Mouse (Mus musculus): ENCODE results near the gene Cblb. TPM values are rescaled to one million over a fixed set of nuclear protein-coding genes. Genes with fewer than 3 reads are reported as not detected.

Cblb gene
- polyA plus RNA-seq, 1 experiment, result 12.2 TPM

DNA sequence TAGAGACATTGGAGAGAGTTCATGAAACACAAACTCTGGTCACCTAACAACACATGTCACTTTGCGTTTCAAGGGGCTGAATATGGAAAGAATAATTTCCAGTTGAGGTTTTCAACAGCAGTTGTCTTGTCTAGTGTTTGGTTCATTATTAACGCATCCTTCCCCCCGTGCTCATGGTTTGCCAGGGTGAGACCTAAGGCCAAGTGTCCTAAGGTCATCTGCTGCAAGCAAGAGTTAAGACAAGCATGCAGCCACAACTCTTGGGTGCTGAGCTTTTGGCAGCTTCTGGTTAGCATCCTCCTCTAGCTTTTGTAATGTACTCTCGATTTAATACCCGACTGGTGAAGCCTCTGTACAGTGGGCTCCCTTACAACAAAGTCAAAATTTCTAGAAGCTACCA, 159.7 kb downstream of the Cblb start:
- no peak for TF ChIP-seq POLR2A (IDR thresholded peaks at IDR 0.05; ENCODE audit: extremely low read depth, insufficient read depth, low read length)
- TF ChIP-seq CTCF (IDR thresholded peaks at IDR 0.05; ENCODE audit: extremely low read depth, insufficient read depth, low read length), result no peak
- Histone ChIP-seq H3K4me1 (ENCODE audit: control insufficient read depth, insufficient read depth, low read length) (no peaks in the 10 kb centered on the region), H3K4me3 (ENCODE audit: insufficient read depth, low read length) (no peak overlapping the region), H3K27ac (ENCODE audit: insufficient read depth, low read length) (no peak overlapping the region)

DNA sequence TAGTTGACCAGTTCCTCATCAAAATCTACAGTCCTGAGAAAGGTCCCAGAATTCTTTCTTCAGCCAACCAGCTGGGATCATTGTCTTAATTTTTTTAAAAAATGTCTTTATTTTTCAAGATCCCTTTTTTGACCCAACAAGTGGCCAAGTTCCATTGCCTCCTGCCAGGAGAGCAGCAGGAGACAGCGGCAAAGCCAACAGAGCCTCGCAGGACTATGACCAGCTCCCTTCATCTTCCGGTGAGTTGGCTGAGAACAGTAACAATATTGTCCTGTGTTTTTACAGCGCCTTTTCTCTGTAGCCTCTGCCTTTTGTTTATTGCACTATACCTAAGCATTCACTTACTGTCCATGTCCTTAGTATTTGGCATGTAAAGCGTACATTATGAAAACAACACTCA, 163.0 kb downstream of the Cblb start:
- H3K4me1 ChIP-seq (ENCODE audit: control insufficient read depth, insufficient read depth, low read length), result no peaks in the 10 kb centered on the region
- no peak overlapping the region for H3K27ac ChIP-seq (ENCODE audit: insufficient read depth, low read length)
- no peak for TF ChIP-seq POLR2A (IDR thresholded peaks at IDR 0.05; ENCODE audit: extremely low read depth, insufficient read depth, low read length)
- no peak for TF ChIP-seq CTCF (IDR thresholded peaks at IDR 0.05; ENCODE audit: extremely low read depth, insufficient read depth, low read length)
- H3K4me3 ChIP-seq (ENCODE audit: insufficient read depth, low read length), result no peak overlapping the region

DNA sequence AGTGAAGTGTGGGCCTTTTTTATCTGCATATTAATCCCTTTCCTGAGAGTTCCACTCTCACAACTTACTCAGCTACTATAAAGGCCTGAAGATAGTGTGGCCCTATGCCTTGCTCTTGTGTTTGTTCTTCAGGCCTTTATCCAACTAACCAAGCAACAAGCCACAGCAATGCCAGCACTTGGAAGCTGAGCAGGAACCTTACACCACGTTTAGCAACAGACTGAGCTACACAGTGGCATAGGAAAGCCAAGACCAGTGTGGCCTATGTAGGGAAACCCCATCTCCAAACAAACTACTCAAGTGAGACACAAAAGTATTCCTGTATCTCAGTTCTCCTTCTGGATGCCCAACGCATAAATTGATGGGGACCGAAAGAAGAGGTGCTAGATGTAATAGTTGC, 163.8 kb downstream of the Cblb start:
- Histone ChIP-seq H3K4me1 (ENCODE audit: control insufficient read depth, insufficient read depth, low read length) (no peaks in the 10 kb centered on the region), H3K4me3 (ENCODE audit: insufficient read depth, low read length) (no peak overlapping the region), H3K27ac (ENCODE audit: insufficient read depth, low read length) (no peak overlapping the region)
- TF ChIP-seq POLR2A (IDR thresholded peaks at IDR 0.05; ENCODE audit: extremely low read depth, insufficient read depth, low read length) (no peak), CTCF (IDR thresholded peaks at IDR 0.05; ENCODE audit: extremely low read depth, insufficient read depth, low read length) (no peak)

DNA sequence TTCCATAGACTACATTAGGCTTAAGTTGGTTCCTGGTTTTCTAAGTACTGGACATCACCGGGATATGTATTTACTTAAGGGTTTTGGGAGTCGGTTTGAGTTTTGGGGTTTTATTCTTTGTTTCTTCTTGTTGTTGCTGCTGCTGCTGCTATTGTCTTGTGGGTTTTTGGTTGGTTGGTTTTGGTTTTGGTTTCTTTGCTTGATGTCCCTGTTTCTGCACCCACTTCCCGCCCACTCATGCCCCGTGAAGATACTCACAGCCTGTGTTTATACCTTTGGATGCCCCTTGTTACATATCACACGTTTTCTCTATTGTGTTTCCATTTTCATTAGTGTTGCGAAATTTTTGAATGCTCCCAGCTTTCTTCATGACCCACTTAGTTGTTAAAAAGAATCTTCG, 169.1 kb downstream of the Cblb start:
- no peaks in the 10 kb centered on the region for H3K4me1 ChIP-seq (ENCODE audit: control insufficient read depth, insufficient read depth, low read length)
- H3K4me3 ChIP-seq (ENCODE audit: insufficient read depth, low read length), result no peak overlapping the region
- no peak overlapping the region for H3K27ac ChIP-seq (ENCODE audit: insufficient read depth, low read length)
- no peak for TF ChIP-seq POLR2A (IDR thresholded peaks at IDR 0.05; ENCODE audit: extremely low read depth, insufficient read depth, low read length)
- no peak for TF ChIP-seq CTCF (IDR thresholded peaks at IDR 0.05; ENCODE audit: extremely low read depth, insufficient read depth, low read length)

DNA sequence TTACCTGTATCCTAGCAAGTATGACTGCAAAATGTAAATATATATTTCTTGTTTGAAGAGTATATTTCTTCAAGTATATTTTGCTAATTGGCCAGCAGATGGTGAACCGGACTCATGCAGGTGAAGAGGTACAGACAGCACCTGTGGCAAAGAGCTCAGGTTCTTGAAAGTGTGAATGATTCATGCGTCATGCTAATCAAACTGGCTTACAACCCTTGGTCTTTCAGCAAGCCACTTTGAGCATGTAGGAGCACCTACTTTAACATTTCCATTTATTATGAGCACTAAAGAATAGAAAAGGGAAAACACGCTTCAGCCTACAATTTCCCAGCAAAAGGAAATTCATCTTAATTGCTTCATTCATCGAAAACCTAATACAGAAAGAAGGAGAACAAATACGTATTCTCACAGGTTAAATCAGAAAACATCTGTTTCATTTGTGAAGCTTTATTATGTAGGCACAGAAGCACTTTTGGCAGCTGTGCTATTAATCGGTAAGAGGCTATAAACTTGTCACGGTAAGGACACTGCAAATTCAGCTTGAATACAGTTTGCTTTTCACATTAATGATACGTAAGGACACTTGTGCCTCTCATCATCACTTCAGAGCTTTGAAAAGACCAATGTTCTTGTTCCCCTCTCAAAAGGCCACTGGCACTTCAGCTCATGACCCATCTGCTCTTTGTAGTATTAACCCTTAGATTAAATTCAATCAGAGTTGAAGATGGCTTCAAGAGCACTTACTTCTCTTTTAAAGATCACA, 180.0 kb downstream of the Cblb start:
- H3K4me1 ChIP-seq (ENCODE audit: control insufficient read depth, insufficient read depth, low read length), result no peaks in the 10 kb centered on the region
- no peak overlapping the region for H3K27ac ChIP-seq (ENCODE audit: insufficient read depth, low read length)
- no peak overlapping the region for H3K4me3 ChIP-seq (ENCODE audit: insufficient read depth, low read length)
- TF ChIP-seq POLR2A (IDR thresholded peaks at IDR 0.05; ENCODE audit: extremely low read depth, insufficient read depth, low read length), result no peak

DNA sequence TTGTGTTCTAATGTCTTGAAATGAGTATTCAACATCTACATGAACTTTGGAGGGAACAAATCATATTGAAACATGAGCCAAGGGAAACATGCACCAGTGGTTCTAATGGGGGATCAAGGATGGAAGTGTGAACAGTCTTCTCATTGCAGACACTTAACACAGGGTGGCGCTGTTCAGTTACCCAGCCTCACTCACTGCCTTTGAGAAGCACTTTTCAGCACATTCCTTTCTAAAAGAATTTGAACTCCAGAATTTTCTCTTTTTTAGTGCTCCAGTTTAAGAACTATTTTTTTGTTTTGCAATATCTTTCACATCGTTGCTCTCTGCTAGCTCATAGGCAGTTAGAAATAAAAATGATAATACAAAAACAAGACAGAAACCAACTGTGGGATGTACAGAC, 188.0 kb downstream of the Cblb start:
- Histone ChIP-seq H3K4me1 (ENCODE audit: control insufficient read depth, insufficient read depth, low read length) (no peaks in the 10 kb centered on the region), H3K4me3 (ENCODE audit: insufficient read depth, low read length) (no peak overlapping the region), H3K27ac (ENCODE audit: insufficient read depth, low read length) (no peak overlapping the region)
- TF ChIP-seq CTCF (IDR thresholded peaks at IDR 0.05; ENCODE audit: extremely low read depth, insufficient read depth, low read length), result peak; percentile 75
- no peak for TF ChIP-seq POLR2A (IDR thresholded peaks at IDR 0.05; ENCODE audit: extremely low read depth, insufficient read depth, low read length)

DNA sequence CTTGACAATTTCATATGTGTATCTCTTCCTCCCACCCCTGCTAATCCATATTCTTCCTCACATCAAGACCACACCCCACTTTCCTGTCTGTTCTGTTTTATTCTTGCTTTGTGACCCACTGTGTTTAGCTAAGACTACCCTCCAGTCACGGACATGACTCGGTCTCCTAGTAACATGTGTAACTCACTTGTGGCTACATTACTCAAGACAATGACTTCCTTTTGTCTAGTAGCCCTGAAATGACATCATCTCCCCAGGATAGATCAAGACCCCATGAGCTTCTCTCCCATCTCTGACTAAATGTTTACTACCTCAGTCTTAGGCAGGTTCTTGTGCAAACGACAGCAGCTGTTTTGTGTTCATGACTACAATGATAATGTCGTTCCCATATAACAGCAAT, 191.9 kb downstream of the Cblb start:
- Histone ChIP-seq H3K27ac (ENCODE audit: insufficient read depth, low read length) (no peak overlapping the region), H3K4me3 (ENCODE audit: insufficient read depth, low read length) (no peak overlapping the region), H3K4me1 (ENCODE audit: control insufficient read depth, insufficient read depth, low read length) (no peaks in the 10 kb centered on the region)
- TF ChIP-seq POLR2A (IDR thresholded peaks at IDR 0.05; ENCODE audit: extremely low read depth, insufficient read depth, low read length) (no peak), CTCF (IDR thresholded peaks at IDR 0.05; ENCODE audit: extremely low read depth, insufficient read depth, low read length) (no peak)

DNA sequence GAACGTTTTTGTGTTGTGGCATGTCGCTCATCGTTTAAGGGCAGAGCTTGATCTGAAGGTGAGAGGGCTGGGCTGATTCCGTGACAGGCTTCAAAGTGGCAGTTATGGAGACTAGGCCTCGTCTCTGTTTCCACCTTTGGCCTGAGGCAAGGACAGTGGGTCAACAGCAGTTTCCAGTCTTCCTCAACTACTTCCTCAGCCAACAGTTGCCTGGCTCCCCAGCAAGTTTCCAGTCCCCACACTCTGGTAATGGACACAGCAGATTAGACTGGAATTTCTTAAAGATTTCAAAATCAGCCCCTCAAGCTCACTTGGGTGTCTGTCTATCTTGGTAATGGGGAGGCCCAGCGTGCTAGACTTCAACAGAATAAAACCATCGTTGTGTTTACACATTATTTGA, 198.4 kb downstream of the Cblb start:
- Histone ChIP-seq H3K27ac (ENCODE audit: insufficient read depth, low read length) (no peak overlapping the region), H3K4me3 (ENCODE audit: insufficient read depth, low read length) (no peak overlapping the region), H3K4me1 (ENCODE audit: control insufficient read depth, insufficient read depth, low read length) (peaks cover 2% of the 10 kb centered on the region; the same call in 1 of the 2 replicates)
- TF ChIP-seq POLR2A (IDR thresholded peaks at IDR 0.05; ENCODE audit: extremely low read depth, insufficient read depth, low read length), result no peak
- no peak for TF ChIP-seq CTCF (IDR thresholded peaks at IDR 0.05; ENCODE audit: extremely low read depth, insufficient read depth, low read length)

DNA sequence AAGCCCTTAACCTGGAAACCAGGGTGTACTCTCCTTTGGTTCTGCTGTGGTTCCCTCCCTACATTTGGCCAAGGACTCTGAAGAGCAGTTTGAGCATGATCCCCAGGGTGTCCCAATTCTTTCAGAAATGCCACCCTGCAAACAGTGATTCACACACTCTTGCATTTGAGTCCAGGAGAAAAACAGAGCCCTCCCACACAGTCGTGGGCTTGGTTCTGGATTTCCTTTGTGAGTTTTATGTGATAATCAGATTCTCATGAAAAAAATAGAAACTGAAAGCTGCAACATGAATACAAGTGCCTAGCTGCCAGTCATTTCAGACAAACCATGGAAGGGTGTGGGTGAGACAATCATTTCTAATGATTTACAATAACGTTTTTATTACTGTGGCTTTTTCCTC, 198.9 kb downstream of the Cblb start:
- Histone ChIP-seq H3K4me1 (ENCODE audit: control insufficient read depth, insufficient read depth, low read length) (peaks cover 2% of the 10 kb centered on the region; the same call in 1 of the 2 replicates), H3K27ac (ENCODE audit: insufficient read depth, low read length) (no peak overlapping the region), H3K4me3 (ENCODE audit: insufficient read depth, low read length) (no peak overlapping the region)
- TF ChIP-seq POLR2A (IDR thresholded peaks at IDR 0.05; ENCODE audit: extremely low read depth, insufficient read depth, low read length) (no peak), CTCF (IDR thresholded peaks at IDR 0.05; ENCODE audit: extremely low read depth, insufficient read depth, low read length) (no peak)

DNA sequence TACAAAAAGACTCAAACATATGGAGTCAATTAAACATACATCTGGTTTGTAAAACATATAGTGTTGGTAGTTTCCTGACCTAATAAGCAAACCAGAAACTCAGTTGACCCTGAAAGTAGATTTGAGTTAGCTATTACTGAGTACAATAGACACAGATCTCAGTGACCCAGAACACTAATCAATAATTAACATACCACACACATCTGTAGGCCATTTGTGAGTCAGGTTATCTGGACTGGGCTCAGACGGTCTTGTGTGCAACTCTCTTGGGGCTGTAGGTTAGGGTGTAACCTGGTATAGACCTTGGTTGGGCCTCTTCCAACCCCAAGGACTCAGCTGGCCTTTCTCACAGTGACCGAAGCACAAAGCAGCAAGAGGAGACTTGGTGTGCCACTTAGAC, 211.1 kb downstream of the Cblb start:
- H3K4me3 ChIP-seq (ENCODE audit: insufficient read depth, low read length), result no peak overlapping the region
- TF ChIP-seq POLR2A (IDR thresholded peaks at IDR 0.05; ENCODE audit: extremely low read depth, insufficient read depth, low read length) (no peak), CTCF (IDR thresholded peaks at IDR 0.05; ENCODE audit: extremely low read depth, insufficient read depth, low read length) (no peak)
- H3K27ac ChIP-seq (ENCODE audit: insufficient read depth, low read length), result no peak overlapping the region
- H3K4me1 ChIP-seq (ENCODE audit: control insufficient read depth, insufficient read depth, low read length), result no peaks in the 10 kb centered on the region

Data from cortical plate, adult 2 months (tissue).